Mouse (Mus musculus) stomach, postnatal 0 days (tissue): Measurements from ENCODE around the gene Fam219b.

ENCODE experiments used
- CTCF ChIP-seq: IDR thresholded peaks from 2 replicates; pipeline ENCODE4 v1.5.1; 2016; ENCODE audit warnings: antibody characterized with exemption, low read depth, mild to moderate bottlenecking, moderate library complexity
- EP300 ChIP-seq: optimal IDR thresholded peaks from 2 replicates; pipeline ENCODE3; 2016; ENCODE audit warnings: antibody characterized with exemption

GRCm38 (mm10) chr9:57501861-57502260 is 35.5 kb upstream of the Fam219b start:
- no peak for TF ChIP-seq CTCF
- TF ChIP-seq EP300: no peak
